Mouse (Mus musculus): ENCODE results near the gene Mamld1. TPM values are rescaled to one million over a fixed set of nuclear protein-coding genes. Genes with fewer than 3 reads are reported as not detected.

Mamld1 gene
- polyA plus RNA-seq, 1 experiment from 2014 or later = 16.5 TPM

DNA sequence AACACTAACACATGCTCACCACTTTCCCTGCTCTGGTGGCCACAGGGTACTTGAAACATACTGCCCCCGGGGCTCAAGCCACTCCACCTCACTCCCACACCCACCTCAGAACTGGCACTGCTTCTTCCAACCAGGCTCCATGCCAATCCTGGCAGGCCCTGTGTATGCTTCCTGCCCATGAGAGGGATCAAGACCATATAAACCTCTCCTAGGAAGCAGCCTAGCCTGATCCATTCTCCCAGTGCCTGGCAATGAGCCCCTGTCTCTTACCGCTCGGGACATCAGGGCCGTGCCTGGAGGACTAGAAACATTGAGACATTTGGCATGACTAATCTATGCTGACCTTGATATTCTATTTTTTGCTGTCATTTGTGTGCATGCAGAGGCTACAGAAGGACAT is 133.6 kb downstream of the Mamld1 start:
- ATAC-seq (replicated peaks; ENCODE audit: low FRiP score) = no peak
- Histone ChIP-seq H3K27me3 (ENCODE audit: control insufficient read depth, insufficient read depth, low read length) (no peaks in the 10 kb centered on the region), H3K4me1 (replicated peaks; ENCODE audit: control insufficient read depth, insufficient read depth, low read length) (no peaks in the 10 kb centered on the region), H3K9ac (ENCODE audit: low read length) (no peak overlapping the region), H3K9me3 (ENCODE audit: control insufficient read depth, low read length) (no peaks in the 10 kb centered on the region), H3K27ac (ENCODE audit: low read depth, low read length) (no peak overlapping the region), H3K4me2 (ENCODE audit: low read depth, low read length, severe bottlenecking) (no peak overlapping the region), H3K36me3 (ENCODE audit: control insufficient read depth, insufficient read depth, low read length) (no peaks in the 10 kb centered on the region), H3K4me3 (ENCODE audit: low read depth, low read length) (no peak overlapping the region)
- 93% methylated on average over 4 of the region's 4 CpGs for WGBS
- no peak for DNase-seq (ENCODE audit: low spot score)

DNA sequence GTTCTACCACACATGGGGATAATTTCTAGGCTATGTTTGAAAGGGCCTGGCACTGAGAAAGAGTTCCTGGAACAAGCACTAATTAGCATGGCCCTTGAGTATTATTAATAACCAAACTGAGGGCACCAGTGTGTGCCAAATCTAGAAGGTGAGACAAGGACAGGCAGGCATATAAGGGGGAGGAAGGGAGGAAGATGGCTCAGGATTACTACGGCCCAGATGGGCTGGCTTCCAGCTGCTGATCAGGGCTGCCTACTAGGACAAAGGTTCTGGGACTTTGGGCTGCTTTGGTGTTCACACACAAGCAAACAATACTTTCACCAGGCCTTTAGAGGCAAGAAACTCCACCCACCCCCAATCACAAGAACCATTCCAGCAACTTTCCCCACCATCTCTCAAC is 136.3 kb downstream of the Mamld1 start:
- H3K27me3 ChIP-seq (ENCODE audit: control insufficient read depth, insufficient read depth, low read length) = no peaks in the 10 kb centered on the region
- H3K27ac ChIP-seq (ENCODE audit: low read depth, low read length) = no peak overlapping the region
- H3K9me3 ChIP-seq (ENCODE audit: control insufficient read depth, low read length) = no peaks in the 10 kb centered on the region
- 93% methylated on average over 1 of the region's 1 CpGs for WGBS
- no peaks in the 10 kb centered on the region for H3K36me3 ChIP-seq (ENCODE audit: control insufficient read depth, insufficient read depth, low read length)
- H3K4me2 ChIP-seq (ENCODE audit: low read depth, low read length, severe bottlenecking) = no peak overlapping the region
- no peak for DNase-seq (ENCODE audit: low spot score)
- H3K4me1 ChIP-seq (replicated peaks; ENCODE audit: control insufficient read depth, insufficient read depth, low read length) = no peaks in the 10 kb centered on the region
- no peak for ATAC-seq (replicated peaks; ENCODE audit: low FRiP score)
- H3K9ac ChIP-seq (ENCODE audit: low read length) = no peak overlapping the region
- no peak overlapping the region for H3K4me3 ChIP-seq (ENCODE audit: low read depth, low read length)

DNA sequence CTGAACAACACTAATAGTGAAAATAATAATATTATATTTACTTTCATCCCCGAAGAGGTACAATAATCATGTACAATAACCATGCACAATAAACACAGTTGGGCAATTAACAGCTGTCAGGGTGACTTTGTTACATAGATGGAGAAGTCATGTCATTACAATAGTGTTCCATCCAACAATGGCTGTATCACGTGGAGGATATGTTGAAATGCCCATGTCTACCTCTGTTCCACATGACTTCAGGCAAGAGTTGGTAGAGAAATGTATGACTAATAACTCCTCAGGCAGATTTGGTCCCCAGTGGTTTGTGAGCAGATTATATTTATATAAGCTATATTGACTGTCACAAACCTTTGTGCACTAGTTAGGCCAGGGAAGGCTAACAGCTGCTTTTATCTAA is 154.7 kb downstream of the Mamld1 start:
- Histone ChIP-seq H3K4me2 (ENCODE audit: low read depth, low read length, severe bottlenecking) (no peak overlapping the region), H3K9me3 (ENCODE audit: control insufficient read depth, low read length) (no peaks in the 10 kb centered on the region), H3K27me3 (ENCODE audit: control insufficient read depth, insufficient read depth, low read length) (no peaks in the 10 kb centered on the region), H3K9ac (ENCODE audit: low read length) (no peak overlapping the region), H3K4me3 (ENCODE audit: low read depth, low read length) (no peak overlapping the region), H3K4me1 (replicated peaks; ENCODE audit: control insufficient read depth, insufficient read depth, low read length) (no peaks in the 10 kb centered on the region), H3K36me3 (ENCODE audit: control insufficient read depth, insufficient read depth, low read length) (no peaks in the 10 kb centered on the region), H3K27ac (ENCODE audit: low read depth, low read length) (no peak overlapping the region)
- DNase-seq (ENCODE audit: low spot score) (no peak), ATAC-seq (replicated peaks; ENCODE audit: low FRiP score) (no peak)
- WGBS = 73% methylated on average over 2 of the region's 2 CpGs

Other genes with a start within 250 kb of the Mamld1 start
- 5.8 TPM in 2 replicates for gene Mtm1, start 160.5 kb downstream of the Mamld1 start, polyA plus RNA-seq (2014; fragmentation: Nextera tagmentation; extraction: Ambion mirVana)

Measured in forebrain, embryonic 11.5 days (tissue).